Mouse (Mus musculus) cerebellum, postnatal 14 days (tissue): ENCODE results near the gene Thap4.

Experiments
- DNase-seq, 2 experiments: peaks; one replicate each; pipeline ENCODE4 v3.0.0; 2021; ENCODE audit warnings: mixed read lengths in 2 of 2

Thap4 gene

DNA sequence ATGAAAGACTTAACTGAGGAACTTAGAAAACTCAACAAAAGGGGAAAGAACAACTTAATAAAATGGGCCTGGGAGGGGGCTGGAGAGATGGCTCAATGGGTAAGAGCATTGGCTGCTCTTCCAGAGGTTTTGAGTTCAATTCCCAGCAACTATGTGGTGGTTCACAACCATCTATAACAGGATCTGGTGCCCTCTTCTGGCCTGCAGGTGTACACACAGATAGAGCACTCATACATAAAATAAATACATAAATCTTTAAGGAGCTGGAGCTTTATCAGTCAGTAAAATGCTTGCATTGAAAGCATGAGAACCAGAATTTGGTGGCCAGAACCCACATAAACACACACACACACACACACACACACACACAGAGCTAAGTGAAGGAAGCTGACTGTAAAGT lies 11.8 kb downstream of the Thap4 start:
- no peak for DNase-seq

DNA sequence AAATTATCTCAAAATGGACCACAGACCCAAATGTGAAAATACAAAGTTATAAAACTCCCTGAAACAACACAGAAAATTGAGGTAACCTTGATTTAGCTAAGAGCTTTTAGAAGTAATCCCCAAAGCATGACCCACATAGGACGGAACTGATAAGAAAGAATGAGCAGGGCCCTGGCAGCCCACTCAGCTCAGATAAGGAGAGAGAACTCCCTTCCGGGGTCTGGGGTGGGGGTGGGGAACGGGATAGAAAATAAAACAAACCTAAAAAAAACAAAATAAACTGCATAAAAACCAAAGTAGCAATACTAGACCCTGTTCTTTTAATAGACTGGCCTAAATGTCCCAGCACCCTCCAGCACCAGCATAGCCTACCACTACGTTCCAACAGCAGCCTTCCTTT lies 12.7 kb downstream of the Thap4 start:
- DNase-seq = no peak

DNA sequence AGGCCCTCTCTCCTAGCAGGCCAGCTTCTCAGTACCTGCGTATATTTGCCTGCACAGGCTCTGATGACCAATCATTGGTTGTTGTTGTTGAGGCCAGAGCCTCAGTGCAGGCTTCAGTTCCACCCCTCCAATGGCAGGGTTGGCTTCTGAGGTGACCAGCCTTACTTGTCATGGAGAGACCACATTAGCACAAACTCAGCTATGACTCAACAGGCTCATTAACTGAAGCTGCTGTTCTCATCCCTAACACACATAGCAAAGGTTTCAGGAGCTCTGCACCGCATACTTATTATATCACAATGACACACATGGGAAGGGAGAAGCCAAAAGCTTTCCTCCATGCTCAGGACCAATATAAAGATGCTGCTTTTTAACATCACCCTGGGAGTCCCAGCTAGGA lies 14.0 kb downstream of the Thap4 start:
- DNase-seq = no peak

DNA sequence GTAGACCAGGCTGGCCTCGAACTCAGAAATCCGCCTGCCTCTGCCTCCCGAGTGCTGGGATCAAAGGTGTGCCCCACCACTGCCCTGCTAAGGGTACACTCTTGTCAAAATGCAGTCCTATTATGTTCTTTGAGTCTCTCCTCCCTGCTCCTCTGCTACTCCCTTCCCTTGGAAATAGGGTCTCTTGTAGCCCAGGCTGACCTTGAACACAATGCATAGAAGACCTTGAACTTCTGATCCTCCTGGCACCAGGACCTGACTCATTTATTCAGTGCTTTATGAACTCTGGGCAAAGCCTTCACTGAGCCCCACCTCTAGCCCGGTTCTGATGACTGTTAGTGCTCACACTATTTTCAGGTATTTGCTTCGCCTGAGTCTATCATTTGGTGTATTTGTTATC lies 17.0 kb downstream of the Thap4 start:
- DNase-seq = no peak

DNA sequence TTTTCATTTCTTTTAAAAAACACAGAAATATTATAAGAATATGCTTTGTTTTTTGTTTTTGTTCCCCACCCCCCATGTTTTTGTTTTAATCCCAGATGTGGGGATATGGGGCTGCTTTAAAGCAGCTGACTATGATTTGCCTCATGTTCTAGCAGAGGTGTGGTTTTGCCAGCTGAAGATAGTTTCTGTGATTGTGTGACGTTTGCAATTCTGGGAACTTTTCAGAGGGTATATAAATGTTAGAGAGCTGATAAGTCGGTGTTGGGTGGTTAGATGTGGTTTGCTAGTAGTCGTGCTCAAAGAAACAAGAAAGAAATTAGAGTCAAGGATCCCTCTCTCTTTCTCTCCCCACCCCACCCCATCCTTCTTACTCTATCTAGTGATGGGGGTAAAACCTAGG lies 18.8 kb downstream of the Thap4 start:
- DNase-seq = no peak

DNA sequence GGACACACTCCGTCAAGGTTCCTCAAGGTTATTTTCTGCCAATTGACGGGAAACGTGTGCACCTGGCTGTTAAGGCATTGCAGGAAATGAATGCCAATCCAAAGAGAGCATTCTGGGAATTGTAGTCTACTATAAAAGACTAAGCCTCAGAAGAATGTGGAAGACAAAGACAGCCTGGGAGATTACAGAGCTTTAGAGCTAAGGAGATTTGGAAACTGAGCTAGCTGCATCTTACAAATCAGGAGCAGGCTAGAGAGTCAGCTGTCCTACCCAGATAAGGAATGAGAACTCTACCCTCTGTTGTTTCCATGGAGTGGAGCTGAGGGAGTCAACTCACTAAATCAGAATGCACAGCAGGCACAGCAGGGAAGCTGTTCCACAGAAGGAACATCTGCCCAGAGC lies 22.8 kb downstream of the Thap4 start:
- peak in 1 of 2 experiments; percentile 26 for DNase-seq

DNA sequence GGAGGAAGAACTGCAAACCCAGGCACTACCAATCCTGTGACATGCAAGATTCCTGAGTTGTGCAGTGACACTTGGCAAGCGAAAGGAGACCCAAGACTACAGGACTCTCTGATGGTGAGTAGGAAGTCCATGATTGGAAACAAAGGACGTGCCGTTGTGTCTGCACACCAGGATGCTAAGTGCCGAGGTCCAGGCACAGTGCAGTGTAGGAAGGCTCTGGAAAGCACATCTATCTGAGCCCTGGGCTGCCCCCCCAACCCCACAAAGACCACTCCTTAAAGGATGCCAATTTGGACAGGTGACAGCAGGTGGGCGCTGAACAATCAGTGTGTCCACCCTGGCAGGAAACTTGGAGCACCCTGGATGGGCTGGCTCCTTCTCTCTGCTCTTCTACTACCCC lies 23.6 kb downstream of the Thap4 start:
- DNase-seq = peak in 1 of 2 experiments; percentile 17

DNA sequence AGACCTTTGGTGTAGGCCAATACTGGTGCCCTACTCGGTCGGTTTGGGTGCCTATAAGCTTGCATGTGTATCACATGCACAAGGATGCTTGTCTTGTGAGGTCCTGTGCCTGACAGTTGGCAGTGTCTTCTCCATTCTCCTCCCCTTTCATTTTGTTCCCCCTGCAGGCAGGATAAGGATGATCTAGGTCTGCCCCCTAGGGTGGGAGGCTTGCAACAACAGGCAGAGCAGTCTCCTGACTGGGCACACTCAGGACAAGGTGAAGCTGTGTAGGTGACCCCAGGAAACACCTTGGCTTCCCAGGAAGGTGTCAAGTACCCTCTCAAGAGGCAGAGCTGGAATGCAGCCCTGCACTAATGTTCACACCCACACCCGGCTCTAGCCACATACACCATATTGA lies 27.7 kb downstream of the Thap4 start:
- DNase-seq = peak; percentile 72 to 81

DNA sequence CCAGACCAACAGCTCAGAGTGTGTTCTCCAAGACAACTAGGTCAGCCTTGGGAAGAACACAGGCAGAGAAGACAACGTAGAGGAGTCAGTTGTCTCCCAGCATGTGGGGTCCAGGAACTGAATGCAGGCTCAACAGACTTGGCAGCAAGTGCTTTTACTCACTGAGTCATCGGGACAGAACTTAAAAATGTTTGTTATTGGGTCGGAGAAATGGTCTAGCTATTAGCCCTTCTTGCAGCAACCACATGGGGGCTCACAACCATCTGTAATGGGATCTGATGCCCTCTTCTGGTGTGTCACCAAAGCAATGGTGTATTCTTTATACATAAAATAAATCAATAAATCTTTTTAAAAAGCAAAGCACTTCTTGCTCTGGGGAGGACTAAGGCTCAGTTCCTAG lies 28.5 kb downstream of the Thap4 start:
- peak in 1 of 2 experiments; percentile 15 for DNase-seq

DNA sequence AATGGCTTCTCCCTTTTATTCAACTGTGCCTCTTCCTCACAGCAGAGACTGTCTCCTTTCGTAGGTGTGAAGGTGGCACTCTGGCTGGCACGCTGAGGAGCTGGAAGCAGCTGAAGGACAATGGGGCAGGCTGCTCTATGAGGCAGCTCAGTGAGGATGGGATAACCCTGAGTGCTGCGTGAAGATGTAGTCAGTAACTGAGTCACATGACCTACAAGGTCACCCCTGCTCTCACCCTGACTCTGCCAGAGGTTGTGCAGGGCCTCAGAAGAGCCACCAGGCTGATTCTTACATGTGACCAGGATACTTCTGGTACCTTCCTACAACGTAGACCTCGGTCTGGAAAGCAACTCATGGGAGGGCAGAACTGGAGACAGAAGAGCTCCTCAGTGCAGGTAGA lies 29.0 kb downstream of the Thap4 start:
- DNase-seq = no peak

DNA sequence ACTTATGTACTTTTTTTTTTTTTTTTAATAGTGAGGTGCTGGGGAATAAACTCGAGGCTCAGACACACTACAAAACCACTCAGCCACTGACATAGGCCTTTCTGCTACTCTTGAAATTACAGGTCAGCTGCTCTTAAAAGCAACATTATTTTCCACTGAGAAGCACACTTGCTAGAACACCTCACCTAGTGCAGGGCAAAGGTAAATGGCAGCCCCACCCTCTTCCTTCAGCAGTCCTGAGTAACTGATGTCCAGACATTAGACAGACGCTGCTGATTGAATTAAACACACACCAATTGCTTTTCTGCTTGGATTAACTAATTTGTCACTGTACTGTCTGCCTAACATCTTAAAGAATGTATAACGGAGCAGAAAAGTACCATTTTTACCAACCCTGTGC lies 30.0 kb downstream of the Thap4 start:
- DNase-seq = no peak

DNA sequence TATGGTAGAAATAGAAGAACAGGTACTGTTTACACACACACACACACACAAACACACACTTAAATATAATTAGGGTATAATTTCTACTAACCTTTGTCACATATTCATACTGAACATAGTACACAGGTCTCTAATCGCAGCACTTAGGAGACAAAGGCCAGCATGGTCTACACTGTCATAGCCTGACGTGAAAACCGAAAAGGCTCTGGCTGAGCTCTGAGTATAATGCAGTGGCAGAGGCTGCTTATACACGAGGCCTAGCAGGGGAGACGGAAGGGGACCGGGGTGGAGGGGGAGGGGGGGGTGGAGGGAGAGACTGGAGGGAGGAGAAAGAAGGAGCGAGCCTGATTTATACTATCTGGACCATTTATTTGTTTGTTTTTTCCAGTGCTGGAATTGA lies 33.1 kb downstream of the Thap4 start:
- no peak for DNase-seq

DNA sequence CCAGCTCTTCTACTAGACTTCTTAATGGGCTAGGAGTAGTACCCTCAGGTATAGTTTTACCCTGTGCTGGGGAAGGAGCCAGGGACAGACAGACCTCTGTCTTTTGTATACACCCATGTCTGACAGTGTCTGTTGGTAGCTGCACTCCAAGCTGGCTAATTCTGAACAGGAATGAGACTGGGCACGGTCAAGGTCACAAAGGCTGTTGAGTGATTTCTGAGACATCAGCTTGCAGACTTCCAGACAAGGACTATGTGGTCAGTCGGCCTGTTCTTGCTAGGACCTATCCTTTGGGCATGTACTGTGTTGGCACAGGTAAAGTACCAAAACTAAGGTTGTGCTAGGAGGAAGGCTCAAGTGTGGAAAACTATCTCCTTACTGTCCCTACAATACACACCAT lies 38.5 kb downstream of the Thap4 start:
- no peak for DNase-seq

DNA sequence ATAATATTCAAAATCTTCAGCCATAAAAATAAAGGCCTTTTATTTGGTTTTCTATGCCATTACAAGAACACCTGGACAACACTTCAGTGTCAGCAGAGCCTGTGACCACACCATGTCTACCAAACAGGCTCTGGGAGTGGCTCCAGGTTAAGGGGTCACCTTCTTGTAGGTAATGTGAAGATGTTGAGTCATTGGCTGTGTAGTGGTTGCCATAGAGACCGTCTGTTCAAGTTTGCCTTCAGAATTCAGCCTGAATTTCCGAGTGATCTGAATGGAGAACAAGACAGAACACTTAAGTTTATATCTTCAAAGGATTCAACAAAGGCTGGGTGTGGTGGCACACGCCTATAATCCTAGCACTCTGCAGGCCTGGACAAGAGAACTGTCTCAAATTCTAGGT lies 49.3 kb downstream of the Thap4 start:
- no peak for DNase-seq

DNA sequence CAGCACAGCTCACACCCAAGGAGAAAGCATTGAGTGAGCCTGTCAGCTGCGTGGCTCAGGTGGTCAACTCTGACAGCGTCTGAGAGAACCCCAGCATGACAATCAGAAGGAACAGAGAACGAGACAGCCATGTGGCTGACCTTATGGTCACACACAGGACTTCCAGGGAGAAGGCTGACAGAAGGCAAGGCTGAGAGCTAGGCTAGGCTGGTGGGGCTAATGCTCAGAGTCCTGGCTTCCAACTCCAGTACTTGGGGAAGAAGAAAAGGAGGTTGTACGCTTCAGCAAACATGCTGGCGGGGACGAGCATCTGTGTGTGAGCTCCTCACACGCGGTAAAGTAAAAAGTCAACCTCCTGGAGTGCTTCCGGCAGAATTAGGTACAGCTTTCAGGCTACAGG lies 50.3 kb downstream of the Thap4 start:
- DNase-seq = peak; percentile 36 to 46

DNA sequence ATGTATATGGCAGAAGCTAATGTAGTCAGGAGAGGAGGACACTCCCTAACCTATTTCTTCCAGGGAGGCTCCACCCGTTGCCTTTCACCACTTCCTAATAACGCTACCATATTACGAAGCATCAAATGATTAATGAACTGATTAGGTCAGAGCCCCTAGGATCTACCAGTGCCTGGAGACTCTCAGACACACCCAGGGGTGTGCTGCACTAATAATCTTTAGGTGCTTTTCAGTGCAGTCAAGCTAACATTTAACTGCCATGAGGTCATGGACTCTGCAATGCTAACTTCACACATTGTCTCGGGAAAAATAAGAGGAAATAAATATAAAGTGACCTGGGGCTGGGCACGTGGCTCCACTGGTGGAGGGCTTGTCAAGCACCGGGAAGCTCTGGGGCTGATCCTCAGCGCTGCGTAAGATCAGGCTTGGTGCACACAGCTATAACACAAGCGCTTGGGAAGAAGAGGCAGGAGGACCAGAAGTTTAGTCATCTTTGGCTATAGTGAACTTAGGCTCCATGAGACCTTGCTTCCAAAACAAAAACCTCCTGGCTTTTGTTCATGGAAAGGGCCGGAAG lies 51.1 kb downstream of the Thap4 start:
- DNase-seq = no peak

DNA sequence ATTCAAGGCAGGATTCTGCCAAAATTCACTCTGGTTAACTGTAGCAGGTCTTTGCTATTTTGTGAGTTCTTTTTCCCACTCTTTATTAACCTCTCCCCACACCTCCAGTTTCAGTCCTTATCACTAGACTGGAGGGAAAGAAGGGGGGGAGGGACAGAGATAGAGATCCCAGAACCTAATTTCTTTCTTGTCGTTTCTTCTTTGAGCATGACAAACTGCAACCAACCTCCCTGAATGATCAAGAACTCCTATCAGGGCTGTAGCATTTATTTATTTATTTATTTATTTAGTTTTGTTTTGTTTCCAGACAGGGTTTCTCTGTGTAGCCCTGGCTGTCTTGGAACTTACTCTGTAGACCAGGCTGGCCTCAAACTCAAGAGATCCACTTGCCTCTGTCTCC lies 52.6 kb downstream of the Thap4 start:
- no peak for DNase-seq

DNA sequence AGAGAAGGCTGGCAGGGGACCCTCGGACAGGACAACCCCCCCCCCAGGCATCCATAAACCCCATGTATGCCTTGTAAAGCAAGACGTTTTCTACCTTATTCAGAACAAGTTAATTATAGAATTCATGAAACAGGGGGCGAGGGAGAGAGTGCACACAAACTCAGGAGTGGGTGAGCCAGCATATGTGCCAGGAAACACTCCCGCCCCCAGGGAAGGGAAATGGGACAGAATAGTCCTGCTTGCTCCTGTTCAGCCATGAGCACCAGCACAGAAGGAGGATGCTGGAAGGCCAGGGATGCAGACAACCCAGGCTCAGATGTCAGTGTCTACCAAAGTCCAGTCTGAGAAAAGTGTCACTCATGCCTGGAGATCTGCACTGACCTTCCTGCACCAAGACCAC lies 55.5 kb downstream of the Thap4 start:
- no peak for DNase-seq

DNA sequence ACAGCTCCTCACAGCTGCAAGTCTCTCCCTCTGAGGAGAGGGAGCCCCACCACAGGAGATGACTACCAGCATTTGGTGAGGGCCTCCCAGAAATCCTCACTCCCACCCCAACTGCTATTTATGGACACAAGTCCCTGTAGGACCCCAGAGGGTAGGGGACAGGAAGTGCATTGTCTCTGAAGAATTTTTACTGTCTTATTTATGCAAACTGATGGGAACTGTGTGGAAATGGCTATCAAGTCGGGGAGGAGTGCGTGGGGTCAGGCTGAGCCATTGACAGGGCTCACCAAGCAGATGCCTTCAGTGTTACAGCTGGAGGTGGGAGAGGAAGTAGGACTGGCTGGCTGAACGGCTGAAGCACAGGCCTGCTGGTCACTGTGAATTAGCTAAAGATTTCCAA lies 57.3 kb downstream of the Thap4 start:
- DNase-seq = no peak

DNA sequence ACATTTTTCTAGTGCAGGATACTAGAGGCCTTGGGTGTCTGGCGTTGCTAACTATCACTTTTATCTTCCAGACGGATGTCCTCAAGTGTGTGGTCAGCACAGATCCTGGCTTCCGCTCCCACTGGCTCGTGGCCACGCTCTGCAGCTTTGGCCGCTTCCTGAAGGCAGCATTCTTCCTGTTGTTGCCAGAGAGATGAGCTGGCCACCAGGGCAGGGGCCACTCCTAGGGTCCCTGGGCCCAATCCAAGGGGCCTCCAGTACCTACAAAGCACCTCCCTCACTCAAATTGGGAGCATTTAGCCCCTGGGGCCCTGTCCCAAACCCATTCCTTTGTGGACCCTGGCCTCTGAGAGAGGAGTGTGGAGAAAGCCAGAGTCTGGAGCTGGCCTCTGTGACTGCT lies 59.7 kb downstream of the Thap4 start:
- peak; percentile 67 to 75 for DNase-seq

DNA sequence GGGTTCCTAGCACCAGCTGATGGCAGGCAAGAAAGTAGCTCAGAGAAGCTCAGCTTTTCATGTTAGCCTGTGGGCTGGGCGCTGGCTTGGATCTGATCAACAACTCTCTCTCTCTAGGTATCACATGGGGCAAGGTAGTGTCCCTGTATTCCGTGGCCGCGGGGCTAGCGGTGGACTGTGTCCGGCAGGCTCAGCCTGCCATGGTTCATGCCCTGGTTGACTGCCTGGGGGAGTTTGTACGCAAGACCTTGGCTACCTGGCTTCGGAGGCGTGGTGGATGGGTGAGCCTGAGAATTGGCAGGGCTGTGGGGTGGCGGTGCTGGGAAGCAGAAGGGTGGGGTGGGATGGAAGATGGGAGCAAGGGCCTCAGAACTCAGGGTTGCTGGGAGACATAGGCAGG lies 60.7 kb downstream of the Thap4 start:
- DNase-seq = no peak

DNA sequence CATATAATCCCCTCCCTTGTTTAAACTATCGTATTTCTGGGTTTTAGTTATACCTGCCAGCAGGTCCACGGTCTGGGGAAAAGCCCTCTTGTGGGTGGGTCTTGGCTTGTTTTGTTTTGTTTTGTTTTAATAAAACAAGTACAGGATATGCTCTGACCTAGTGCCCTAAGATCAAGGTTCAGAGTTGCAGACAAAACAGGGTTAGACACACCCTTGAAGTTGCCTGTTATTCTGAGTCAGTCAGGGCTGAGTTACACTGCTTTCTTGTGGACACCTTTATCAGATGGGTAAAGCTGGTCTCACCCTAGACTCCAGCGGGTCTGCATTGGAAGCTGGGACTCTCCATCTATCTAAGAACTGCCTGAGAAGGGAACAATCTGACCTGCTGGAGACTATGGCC lies 61.2 kb downstream of the Thap4 start:
- DNase-seq = no peak

DNA sequence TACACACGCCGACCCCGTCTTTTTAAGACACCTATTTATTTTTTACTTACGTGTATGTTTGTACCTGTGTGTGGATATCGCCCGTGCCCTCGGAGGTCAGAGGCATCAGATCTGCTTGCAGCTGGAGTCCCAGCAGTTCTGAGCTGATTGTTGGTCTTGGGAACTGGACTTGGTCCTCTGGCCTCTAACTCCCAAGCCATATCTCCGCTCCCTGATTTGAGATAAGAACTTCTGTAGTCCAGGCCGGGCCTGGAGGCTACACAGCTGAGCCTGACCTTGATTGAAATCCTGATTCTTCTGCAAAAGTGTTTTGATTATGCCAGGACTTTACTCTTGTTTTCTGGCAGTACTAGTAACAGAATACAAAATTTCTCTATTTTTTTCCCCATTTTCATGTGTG lies 61.9 kb downstream of the Thap4 start:
- no peak for DNase-seq

DNA sequence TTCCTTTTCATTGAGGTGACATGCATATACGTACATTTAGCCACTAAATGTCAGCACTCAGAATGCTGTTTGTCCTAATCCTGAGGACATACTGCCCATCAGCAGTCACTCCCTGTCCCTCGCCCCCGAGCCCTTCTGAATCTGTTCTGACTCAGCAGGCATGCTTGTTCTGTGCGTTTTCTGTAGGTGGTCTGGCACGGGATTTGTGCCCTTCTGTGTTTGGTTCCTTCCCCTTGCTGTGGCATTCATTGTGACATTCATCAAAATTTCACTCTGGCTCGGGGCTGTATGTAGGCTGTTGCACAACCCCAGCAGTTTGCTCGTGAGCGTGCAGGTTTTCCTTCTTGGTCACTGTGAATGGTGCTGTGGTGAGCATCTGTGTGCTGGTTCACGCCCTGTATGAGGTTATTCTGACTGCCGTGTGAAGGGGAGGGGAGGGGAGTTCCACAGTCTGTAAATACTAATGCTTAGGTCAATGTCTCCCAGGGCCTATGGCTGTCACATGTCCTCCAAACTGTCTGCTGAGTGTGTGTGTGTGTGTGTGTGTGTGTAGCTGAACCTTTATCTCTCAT lies 62.8 kb downstream of the Thap4 start:
- DNase-seq = no peak

DNA sequence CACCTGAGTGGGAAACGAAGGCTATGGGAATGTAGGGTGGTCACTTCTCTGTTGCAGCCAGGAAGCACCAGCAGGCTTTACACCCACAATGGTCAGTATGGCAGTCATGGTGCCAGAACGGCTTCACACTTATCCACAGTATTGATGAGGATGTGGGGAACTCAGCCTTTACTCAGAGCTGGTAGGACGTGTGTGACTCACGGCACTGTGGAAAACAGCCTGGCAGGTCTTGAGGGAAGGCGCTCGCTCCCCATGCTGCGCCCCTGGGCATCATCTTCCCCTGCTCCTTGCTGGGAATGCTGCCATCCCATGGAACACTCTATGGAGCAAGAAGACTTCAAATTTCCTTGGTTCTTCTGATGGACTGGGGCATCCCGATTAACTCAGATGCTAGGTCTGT lies 63.6 kb downstream of the Thap4 start:
- no peak for DNase-seq
